Mouse (Mus musculus) neural tube, embryonic 11.5 days (tissue): ENCODE measurements around the gene Sat2. TPM values are rescaled to one million over a fixed set of nuclear protein-coding genes. Genes with fewer than 3 reads are reported as not detected.

ENCODE experiments used
- ATAC-seq: fragments of 200-750 bp; cut with Nextera tagmentation; 2 replicates; pipeline ENCODE4 v1.8.0; 2017; ENCODE audit warnings: moderate number of reproducible peaks, mild to moderate bottlenecking, moderate TSS enrichment, moderate library complexity; ENCODE audit not compliant: insufficient read depth, low FRiP score, low TSS enrichment
- DNase-seq: peaks from one replicate; pipeline ENCODE4 v3.0.0-alpha.2; 2015; ENCODE audit warnings: low spot score
- H3K27ac ChIP-seq: fragments of 300-500 bp; sonication (generic); 2 replicates; pipeline ENCODE4 v1.5.1; 2014; ENCODE audit warnings: low read depth, mild to moderate bottlenecking, low read length
- H3K27me3 ChIP-seq: fragments of 300-500 bp; sonication (generic); 2 replicates; pipeline ENCODE4 v1.6.1; 2014; ENCODE audit warnings: mild to moderate bottlenecking, low read length, mixed read lengths; ENCODE audit not compliant: control insufficient read depth, insufficient read depth
- H3K36me3 ChIP-seq: fragments of 300-500 bp; sonication (generic); 2 replicates; pipeline ENCODE4 v1.6.1; 2014; ENCODE audit warnings: mild to moderate bottlenecking, low read length, moderate library complexity, mixed read lengths; ENCODE audit not compliant: control insufficient read depth, insufficient read depth
- H3K4me1 ChIP-seq: fragments of 300-500 bp; sonication (generic); 2 replicates; pipeline ENCODE4 v1.6.1; 2014; ENCODE audit warnings: low read length, mixed read lengths; ENCODE audit not compliant: control insufficient read depth, insufficient read depth
- H3K4me2 ChIP-seq: fragments of 300-500 bp; sonication (generic); 2 replicates; pipeline ENCODE4 v1.6.1; 2014; ENCODE audit warnings: low read depth, mild to moderate bottlenecking, moderate library complexity
- H3K4me3 ChIP-seq: fragments of 300-500 bp; sonication (generic); 2 replicates; pipeline ENCODE4 v1.5.1; 2014; ENCODE audit warnings: low read depth, low read length
- H3K9ac ChIP-seq: fragments of 300-500 bp; sonication (generic); 2 replicates; pipeline ENCODE4 v1.6.1; 2014; ENCODE audit warnings: mild to moderate bottlenecking, low read length
- H3K9me3 ChIP-seq: fragments of 300-500 bp; sonication (generic); 2 replicates; pipeline ENCODE4 v1.6.1; 2016; ENCODE audit warnings: low read length; ENCODE audit not compliant: control insufficient read depth
- WGBS: fragments of 180-500 bp; shearing (Covaris S2); extraction: QIAGEN DNeasy Blood & Tissue Kit; methylation state at CpG from one replicate; pipeline ENCODE4 v1.1.7; 2014; 5-methylcytosine and 5-hydroxymethylcytosine counted together
- polyA plus RNA-seq: library from polyadenylated mRNA; unstranded; fragments of >200 nt; fragmentation: Nextera tagmentation; extraction: Ambion mirVana; gene quantifications from 2 replicates; pipeline ENCODE4 v1.2.1, GENCODE M21; 2014

The Sat2 gene
- polyA plus RNA-seq, 1 experiment from 2014 or later = 19.0 TPM

- under 1% methylated on average over 73 of the region's 73 CpGs for WGBS
- Histone ChIP-seq H3K36me3 (no peaks in the 10 kb centered on the region), H3K27me3 (0 out of 2 replicates have a peak, but pooled peaks cover 6% of the 10 kb centered on the region), H3K9me3 (no peaks in the 10 kb centered on the region), H3K9ac (peak overlapping the region; percentile 55), H3K4me2 (peak overlapping the region; percentile 100), H3K27ac (0 out of 2 replicates have a peak overlapping the region, but pooled peaks have one; percentile 34), H3K4me3 (peak overlapping the region; percentile 48), H3K4me1 (peaks cover 11% of the 10 kb centered on the region)
- DNase-seq = no peak
- no peak for ATAC-seq
Measured at GRCm38 (mm10) chr11:69604795-69605664, 16.8 kb upstream of the Sat2 start.

- peak within 1 kb of the TSS; percentile 48 for H3K4me3 ChIP-seq
- WGBS = 4% methylated on average over 32 of the region's 32 CpGs
- H3K27me3 ChIP-seq = 0 out of 2 replicates have a peak, but pooled peaks cover 6% of the 10 kb centered on the region
- 0 out of 2 replicates have a peak within 1 kb of the TSS, but pooled peaks have one; percentile 34 for H3K27ac ChIP-seq
- peak within 1 kb of the TSS; percentile 100 for H3K4me2 ChIP-seq
- peaks cover 11% of the 10 kb centered on the region for H3K4me1 ChIP-seq
- ATAC-seq (peak; percentile 79), DNase-seq (peak; percentile 77)
- H3K9me3 ChIP-seq = no peaks in the 10 kb centered on the region
- H3K36me3 ChIP-seq = no peaks in the 10 kb centered on the region
- peak within 1 kb of the TSS; percentile 55 for H3K9ac ChIP-seq
Measured at GRCm38 (mm10) chr11:69605726-69606490, 15.9 kb upstream of the Sat2 start, which contains the start of gene Atp1b2. Atp1b2 (minus strand) TSS chr11:69605942.

- Histone ChIP-seq H3K4me2 (peak overlapping the region; percentile 100), H3K9me3 (no peaks in the 10 kb centered on the region), H3K27ac (no peak overlapping the region), H3K9ac (no peak overlapping the region), H3K36me3 (no peaks in the 10 kb centered on the region), H3K4me1 (peaks cover 11% of the 10 kb centered on the region), H3K27me3 (0 out of 2 replicates have a peak, but pooled peaks cover 6% of the 10 kb centered on the region), H3K4me3 (no peak overlapping the region)
- 66% methylated on average over 2 of the region's 2 CpGs for WGBS
- ATAC-seq (no peak), DNase-seq (no peak)
Measured at GRCm38 (mm10) chr11:69606491-69606795, 15.4 kb upstream of the Sat2 start.

GRCm38 (mm10) chr11:69606832-69607231, 15.0 kb upstream of the Sat2 start:
- ATAC-seq = no peak

GRCm38 (mm10) chr11:69608525-69608924, 13.3 kb upstream of the Sat2 start:
- Histone ChIP-seq H3K4me3 (no peak overlapping the region; the same call in 1 of the 2 replicates), H3K9me3 (no peaks in the 10 kb centered on the region), H3K36me3 (no peaks in the 10 kb centered on the region), H3K4me2 (no peak overlapping the region), H3K27me3 (0 out of 2 replicates have a peak, but pooled peaks cover 6% of the 10 kb centered on the region), H3K9ac (no peak overlapping the region), H3K27ac (no peak overlapping the region), H3K4me1 (peaks cover 11% of the 10 kb centered on the region)
- DNase-seq (no peak), ATAC-seq (no peak)
- 79% methylated on average over 3 of the region's 3 CpGs for WGBS

More at GRCm38 (mm10) chr11:69606832-69607231, 15.0 kb upstream of the Sat2 start:
- WGBS = 87% methylated on average over 2 of the region's 2 CpGs
- Histone ChIP-seq H3K36me3 (no peaks in the 10 kb centered on the region), H3K9me3 (no peaks in the 10 kb centered on the region), H3K27ac (no peak overlapping the region), H3K4me2 (no peak overlapping the region), H3K4me1 (peaks cover 11% of the 10 kb centered on the region), H3K9ac (no peak overlapping the region), H3K4me3 (no peak overlapping the region), H3K27me3 (0 out of 2 replicates have a peak, but pooled peaks cover 6% of the 10 kb centered on the region)
- no peak for DNase-seq

GRCm38 (mm10) chr11:69609416-69609815, 12.4 kb upstream of the Sat2 start:
- Histone ChIP-seq H3K4me3 (no peak overlapping the region), H3K36me3 (no peaks in the 10 kb centered on the region), H3K9ac (no peak overlapping the region), H3K4me2 (no peak overlapping the region), H3K27me3 (0 out of 2 replicates have a peak, but pooled peaks cover 2% of the 10 kb centered on the region), H3K4me1 (peaks cover 10% of the 10 kb centered on the region), H3K9me3 (no peaks in the 10 kb centered on the region), H3K27ac (no peak overlapping the region)
- 54% methylated on average over 7 of the region's 7 CpGs for WGBS
- DNase-seq = no peak
- ATAC-seq = no peak

GRCm38 (mm10) chr11:69610899-69611298, 10.9 kb upstream of the Sat2 start:
- WGBS = 56% methylated on average over 4 of the region's 4 CpGs
- DNase-seq (no peak), ATAC-seq (no peak)
- Histone ChIP-seq H3K27me3 (no peaks in the 10 kb centered on the region), H3K9ac (no peak overlapping the region), H3K9me3 (no peaks in the 10 kb centered on the region), H3K27ac (no peak overlapping the region), H3K4me1 (peaks cover 4% of the 10 kb centered on the region; the same call in 1 of the 2 replicates), H3K4me2 (no peak overlapping the region), H3K36me3 (no peaks in the 10 kb centered on the region), H3K4me3 (no peak overlapping the region)

GRCm38 (mm10) chr11:69613553-69614256, 8.1 kb upstream of the Sat2 start:
- H3K9ac ChIP-seq = peak overlapping the region; percentile 29; the same call in 1 of the 2 replicates
- no peaks in the 10 kb centered on the region for H3K27me3 ChIP-seq
- 9% methylated on average over 18 of the region's 19 CpGs for WGBS
- H3K4me2 ChIP-seq = peak overlapping the region; percentile 31
- DNase-seq = peak; percentile 87
- no peaks in the 10 kb centered on the region for H3K36me3 ChIP-seq
- H3K9me3 ChIP-seq = no peaks in the 10 kb centered on the region
- H3K4me1 ChIP-seq = peaks cover 4% of the 10 kb centered on the region; the same call in 1 of the 2 replicates
- no peak overlapping the region for H3K27ac ChIP-seq
- ATAC-seq = no peak
- H3K4me3 ChIP-seq = no peak overlapping the region
